Mouse (Mus musculus) left cerebral cortex, adult 2 months (tissue): Measurements from ENCODE around the gene Gm20917. TPM values are rescaled to one million over a fixed set of nuclear protein-coding genes. Genes with fewer than 3 reads are reported as not detected.
"Not testable (repeated sequence)": the region's sequence is repeated elsewhere in the genome, so short reads cannot be mapped to it uniquely, and the experiment has no call there.

Experiments used
- DNase-seq, 2 experiments: peaks; one replicate each; pipeline ENCODE4 v3.0.0; 2021 to 2022; ENCODE audit warnings: low spot score in 2 of 2, mixed read lengths in 1 of 2; ENCODE audit errors: extremely low spot score in 1 of 2
- H3K27ac ChIP-seq: fragments of 200-600 bp; 2 replicates; pipeline ENCODE4 v1.8.1; 2022
- H3K4me3 ChIP-seq: fragments of 200-600 bp; 2 replicates; pipeline ENCODE4 v1.8.1; 2022
- intact Hi-C: fragments of 180-260 bp; cut with DNase I; formaldehyde crosslinking; loops from one replicate; pipeline ENCODE4 v1.15.1; 2025
- long read RNA-seq, 2 experiments: library from polyadenylated mRNA; stranded (forward); transcript quantifications; one replicate each; pipeline ENCODE4 v2.0.0; 2021; ENCODE audit warnings: borderline mapping rate in 2 of 2
- total RNA-seq, 2 experiments: library from RNA; stranded (reverse); gene quantifications; 2 replicates each; pipeline ENCODE4 v1.2.3; 2021

Gm20917 gene
- total RNA-seq: not detected
- long read RNA-seq, experiment 1: 0 reads
- long read RNA-seq, experiment 2: 0 reads

GRCm38 (mm10) chrY:79151022-79151421 lies at the start of gene Gm20917:
Gm20917 (minus strand) TSS chrY:79151122.
- intact Hi-C loops, H3K4me3 ChIP-seq, DNase-seq, H3K27ac ChIP-seq: not testable (repeated sequence)

Other genes with a start within 250 kb of the Gm20917 start
- gene Gm20916, start 168.4 kb upstream of the Gm20917 start, total RNA-seq: not detected